Mouse (Mus musculus): ENCODE measurements around the gene Gm21985. TPM values are rescaled to one million over a fixed set of nuclear protein-coding genes. Genes with fewer than 3 reads are reported as not detected.

Gene Gm21985
- polyA plus RNA-seq, 1 experiment, result not detected

DNA sequence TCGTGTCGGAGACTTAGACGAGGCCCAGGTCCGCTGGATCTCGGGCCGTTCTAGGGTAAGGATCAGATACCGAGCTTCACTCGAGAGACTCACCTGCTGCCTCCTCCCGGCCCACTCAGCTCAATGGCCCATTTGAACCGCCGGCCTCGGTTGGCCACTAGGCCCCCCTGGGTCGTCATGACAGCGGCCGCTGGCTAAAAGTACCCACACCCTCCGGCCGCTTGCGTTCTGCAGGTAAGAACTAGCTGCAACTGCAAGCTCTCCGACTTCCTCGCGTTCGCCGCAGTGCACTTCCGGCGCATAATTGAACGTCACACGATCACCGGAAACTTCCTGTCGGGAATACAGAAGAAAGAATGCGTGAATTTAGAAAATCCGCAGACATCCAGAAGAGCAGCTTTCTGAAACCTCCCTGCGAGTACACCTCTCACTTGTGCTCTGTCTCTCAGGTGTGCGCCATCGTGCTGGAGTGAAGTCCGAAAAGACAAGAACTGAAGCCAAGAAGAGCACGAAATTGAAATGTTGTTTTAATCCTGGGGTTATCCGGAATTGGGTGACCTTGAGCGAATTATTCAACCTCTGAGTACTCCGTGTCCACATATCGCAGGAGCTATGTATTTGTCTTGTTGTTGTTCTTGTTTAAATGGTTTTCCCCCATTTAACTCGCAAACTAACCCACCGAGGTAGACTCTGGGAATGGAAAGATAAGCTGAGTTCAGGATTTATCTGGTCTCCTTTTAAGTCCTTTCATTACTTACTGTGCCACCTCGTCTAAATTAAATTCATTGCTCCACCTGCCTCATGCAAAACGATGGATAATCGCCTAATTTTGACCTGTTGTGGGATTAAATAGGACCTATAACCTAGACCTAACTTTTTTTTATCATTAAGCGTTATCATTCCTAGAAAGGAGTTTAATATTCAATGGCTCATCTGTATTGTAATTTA lies 101.9 kb downstream of the Gm21985 start, which contains the start of gene Emc4:
Gene Emc4 (minus strand): TSS at position 302 of the 948 bp plus-strand sequence.
- no peaks in the 10 kb centered on the region for H3K27me3 ChIP-seq (ENCODE audit: control insufficient read depth)
- H3K9me3 ChIP-seq (ENCODE audit: control insufficient read depth, low read length), result no peaks in the 10 kb centered on the region
- peaks cover 26% of the 10 kb centered on the region for H3K36me3 ChIP-seq (ENCODE audit: control insufficient read depth)
- H3K4me1 ChIP-seq (ENCODE audit: control insufficient read depth), result peaks cover 29% of the 10 kb centered on the region
- TF ChIP-seq TAL1 (IDR thresholded peaks at IDR 0.05; ENCODE audit: low read length) (no peak), GATA1 (IDR thresholded peaks at IDR 0.05; ENCODE audit: low read length) (no peak)
- peak within 1 kb of the TSS; percentile 91 for H3K4me3 ChIP-seq (replicated peaks)

- H3K4me1 ChIP-seq (ENCODE audit: control insufficient read depth), result peaks cover 31% of the 10 kb centered on the region
- H3K4me3 ChIP-seq (replicated peaks), result no peak overlapping the region
- H3K36me3 ChIP-seq (ENCODE audit: control insufficient read depth), result peaks cover 8% of the 10 kb centered on the region
- peaks cover 4% of the 10 kb centered on the region for H3K27me3 ChIP-seq (ENCODE audit: control insufficient read depth)
- no peaks in the 10 kb centered on the region for H3K9me3 ChIP-seq (ENCODE audit: control insufficient read depth, low read length)
- no peak for TF ChIP-seq TAL1 (IDR thresholded peaks at IDR 0.05; ENCODE audit: low read length)
- TF ChIP-seq GATA1 (IDR thresholded peaks at IDR 0.05; ENCODE audit: low read length), result no peak
These were observed 103.8 kb downstream of the Gm21985 start for GRCm38 (mm10) chr2:112369941-112370340.

- no peak overlapping the region for H3K4me3 ChIP-seq (replicated peaks)
- H3K9me3 ChIP-seq (ENCODE audit: control insufficient read depth, low read length), result no peaks in the 10 kb centered on the region
- peaks cover 18% of the 10 kb centered on the region for H3K4me1 ChIP-seq (ENCODE audit: control insufficient read depth)
- peaks cover 7% of the 10 kb centered on the region for H3K27me3 ChIP-seq (ENCODE audit: control insufficient read depth)
- no peaks in the 10 kb centered on the region for H3K36me3 ChIP-seq (ENCODE audit: control insufficient read depth)
- no peak for TF ChIP-seq GATA1 (IDR thresholded peaks at IDR 0.05; ENCODE audit: low read length)
- no peak for TF ChIP-seq TAL1 (IDR thresholded peaks at IDR 0.05; ENCODE audit: low read length)
These were observed 107.0 kb downstream of the Gm21985 start for GRCm38 (mm10) chr2:112373141-112373540.

DNA sequence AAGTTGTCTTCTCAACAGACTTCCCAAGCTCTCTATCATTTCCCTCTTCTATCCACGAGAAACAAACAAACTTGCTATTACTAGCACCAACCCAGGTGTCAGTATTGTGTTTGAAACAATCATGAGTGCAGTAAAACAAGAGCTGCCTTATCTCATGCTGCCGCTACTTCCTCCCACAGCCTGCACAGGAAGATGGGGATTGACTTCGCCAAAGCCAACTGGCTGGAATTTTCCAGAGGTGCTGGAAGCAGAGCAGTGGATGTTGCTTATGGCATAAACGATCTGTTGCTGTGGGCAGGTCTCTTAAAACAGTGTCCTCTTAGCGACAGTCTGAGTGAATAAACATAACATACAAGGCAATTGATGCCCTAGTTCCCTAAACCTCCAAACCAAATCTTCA lies 108.5 kb downstream of the Gm21985 start:
- Histone ChIP-seq H3K36me3 (ENCODE audit: control insufficient read depth) (no peaks in the 10 kb centered on the region), H3K9me3 (ENCODE audit: control insufficient read depth, low read length) (no peaks in the 10 kb centered on the region), H3K4me1 (ENCODE audit: control insufficient read depth) (peaks cover 10% of the 10 kb centered on the region), H3K27me3 (ENCODE audit: control insufficient read depth) (peaks cover 7% of the 10 kb centered on the region), H3K4me3 (replicated peaks) (no peak overlapping the region)
- TF ChIP-seq TAL1 (IDR thresholded peaks at IDR 0.05; ENCODE audit: low read length) (no peak), GATA1 (IDR thresholded peaks at IDR 0.05; ENCODE audit: low read length) (no peak)

- peaks cover 7% of the 10 kb centered on the region for H3K27me3 ChIP-seq (ENCODE audit: control insufficient read depth)
- H3K36me3 ChIP-seq (ENCODE audit: control insufficient read depth), result peaks cover 12% of the 10 kb centered on the region
- H3K4me1 ChIP-seq (ENCODE audit: control insufficient read depth), result peaks cover 39% of the 10 kb centered on the region
- TF ChIP-seq GATA1 (IDR thresholded peaks at IDR 0.05; ENCODE audit: low read length) (no peak), TAL1 (IDR thresholded peaks at IDR 0.05; ENCODE audit: low read length) (no peak)
- peak within 1 kb of the TSS; percentile 92 for H3K4me3 ChIP-seq (replicated peaks)
- no peaks in the 10 kb centered on the region for H3K9me3 ChIP-seq (ENCODE audit: control insufficient read depth, low read length)
These were observed 113.1 kb downstream of the Gm21985 start, which contains the start of gene Katnbl1 for GRCm38 (mm10) chr2:112378973-112379898. TSS of gene Katnbl1 (plus strand) at chr2:112379211.

DNA sequence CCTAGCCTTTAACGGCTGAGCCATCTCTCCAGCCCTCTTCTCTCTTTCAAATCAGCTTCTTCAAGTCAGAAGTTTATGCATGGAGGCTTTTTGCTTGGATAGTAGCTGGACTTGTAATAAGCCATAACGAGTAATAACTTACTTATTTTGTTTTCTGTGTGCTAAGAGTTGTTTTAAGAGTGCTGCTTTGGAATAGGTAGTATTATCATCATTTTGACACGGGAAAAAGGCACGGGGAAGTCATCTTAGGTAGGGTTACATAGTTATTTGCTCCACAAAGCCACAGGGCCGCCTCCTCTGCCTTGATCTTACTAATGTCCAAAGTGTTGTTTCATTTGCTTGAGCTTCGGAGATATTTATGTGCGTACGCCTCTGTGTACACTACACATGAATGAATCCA lies 114.0 kb downstream of the Gm21985 start:
- Histone ChIP-seq H3K4me3 (replicated peaks) (peak overlapping the region; percentile 92), H3K9me3 (ENCODE audit: control insufficient read depth, low read length) (no peaks in the 10 kb centered on the region), H3K36me3 (ENCODE audit: control insufficient read depth) (peaks cover 17% of the 10 kb centered on the region), H3K4me1 (ENCODE audit: control insufficient read depth) (peaks cover 43% of the 10 kb centered on the region), H3K27me3 (ENCODE audit: control insufficient read depth) (peaks cover under 1% of the 10 kb centered on the region; the same call in 1 of the 2 replicates)
- TF ChIP-seq TAL1 (IDR thresholded peaks at IDR 0.05; ENCODE audit: low read length) (no peak), GATA1 (IDR thresholded peaks at IDR 0.05; ENCODE audit: low read length) (no peak)

DNA sequence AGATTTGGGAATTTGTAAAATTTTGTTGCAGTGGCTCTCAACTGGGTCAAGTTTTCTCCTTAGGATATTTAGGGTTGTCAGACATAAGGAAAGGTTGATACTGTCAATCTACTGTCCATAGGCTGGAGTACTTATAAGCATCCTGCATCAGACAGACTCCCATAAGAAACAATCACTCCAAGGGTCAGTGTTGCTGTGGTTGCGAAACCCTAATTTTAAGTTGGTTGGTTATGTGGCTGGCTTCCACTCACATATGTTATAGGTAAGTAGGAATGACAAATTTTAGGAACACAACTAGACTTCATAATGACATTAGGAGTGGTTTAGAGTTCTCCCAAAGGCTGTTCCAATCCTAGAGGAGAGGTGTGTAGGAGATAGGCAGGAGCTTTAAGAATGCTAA lies 115.1 kb downstream of the Gm21985 start:
- TF ChIP-seq GATA1 (IDR thresholded peaks at IDR 0.05; ENCODE audit: low read length) (no peak), TAL1 (IDR thresholded peaks at IDR 0.05; ENCODE audit: low read length) (no peak)
- Histone ChIP-seq H3K9me3 (ENCODE audit: control insufficient read depth, low read length) (no peaks in the 10 kb centered on the region), H3K36me3 (ENCODE audit: control insufficient read depth) (peaks cover 20% of the 10 kb centered on the region), H3K4me1 (ENCODE audit: control insufficient read depth) (peaks cover 45% of the 10 kb centered on the region), H3K27me3 (ENCODE audit: control insufficient read depth) (no peaks in the 10 kb centered on the region), H3K4me3 (replicated peaks) (peak overlapping the region; percentile 92)

DNA sequence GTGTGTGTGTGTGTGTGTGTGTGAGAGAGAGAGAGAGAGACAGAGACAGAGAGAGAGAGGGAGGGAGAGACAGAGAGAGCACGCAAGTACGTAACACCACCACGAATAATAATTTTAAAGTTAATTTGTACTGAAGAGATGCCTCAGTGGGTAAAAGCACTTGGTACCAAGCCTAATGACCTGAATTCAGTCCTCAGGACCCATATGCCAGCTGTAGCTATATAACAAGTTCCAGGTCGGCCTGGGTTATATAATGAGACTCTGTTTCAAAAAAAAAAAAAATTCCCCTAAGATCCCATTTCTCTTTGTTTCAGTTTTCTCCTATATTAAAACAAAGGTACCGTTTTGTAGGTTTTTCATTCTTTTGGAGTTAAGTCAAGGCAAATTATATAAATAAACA lies 124.7 kb downstream of the Gm21985 start:
- no peaks in the 10 kb centered on the region for H3K27me3 ChIP-seq (ENCODE audit: control insufficient read depth)
- H3K4me1 ChIP-seq (ENCODE audit: control insufficient read depth), result peaks cover 15% of the 10 kb centered on the region
- peaks cover 14% of the 10 kb centered on the region for H3K36me3 ChIP-seq (ENCODE audit: control insufficient read depth)
- no peak overlapping the region for H3K4me3 ChIP-seq (replicated peaks)
- H3K9me3 ChIP-seq (ENCODE audit: control insufficient read depth, low read length), result no peaks in the 10 kb centered on the region
- TF ChIP-seq TAL1 (IDR thresholded peaks at IDR 0.05; ENCODE audit: low read length) (no peak), GATA1 (IDR thresholded peaks at IDR 0.05; ENCODE audit: low read length) (no peak)
